Mouse (Mus musculus) right cerebral cortex, postnatal 14 days (tissue): ENCODE measurements around the gene Grm8.

Experiments
- DNase-seq: peaks from one replicate; pipeline ENCODE4 v3.0.0; 2022

Grm8 gene

GRCm38 (mm10) chr6:27545516-27545915 lies 589.5 kb downstream of the Grm8 start:
- DNase-seq: no peak

GRCm38 (mm10) chr6:27517620-27518019 lies 617.4 kb downstream of the Grm8 start:
- DNase-seq: no peak

GRCm38 (mm10) chr6:27460998-27461397 lies 674.0 kb downstream of the Grm8 start:
- no peak for DNase-seq

DNA sequence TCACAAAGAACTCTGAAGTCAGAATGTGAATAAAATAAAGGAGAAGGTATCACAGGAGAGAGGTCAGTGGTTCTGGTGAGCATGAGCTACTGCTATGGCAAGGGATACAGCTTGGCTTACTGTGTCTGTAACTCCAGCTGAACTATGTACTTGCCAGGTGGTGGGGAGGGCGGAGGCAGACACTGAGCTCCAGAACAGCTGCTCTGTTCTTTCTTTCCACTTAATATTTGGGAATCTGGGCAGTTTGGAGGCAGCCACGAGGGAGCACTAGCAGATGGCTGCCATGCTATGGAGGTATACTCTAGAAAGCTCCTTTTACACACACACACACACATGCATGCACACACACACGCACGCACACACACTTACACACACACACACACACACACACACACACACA lies 726.5 kb downstream of the Grm8 start:
- no peak for DNase-seq

DNA sequence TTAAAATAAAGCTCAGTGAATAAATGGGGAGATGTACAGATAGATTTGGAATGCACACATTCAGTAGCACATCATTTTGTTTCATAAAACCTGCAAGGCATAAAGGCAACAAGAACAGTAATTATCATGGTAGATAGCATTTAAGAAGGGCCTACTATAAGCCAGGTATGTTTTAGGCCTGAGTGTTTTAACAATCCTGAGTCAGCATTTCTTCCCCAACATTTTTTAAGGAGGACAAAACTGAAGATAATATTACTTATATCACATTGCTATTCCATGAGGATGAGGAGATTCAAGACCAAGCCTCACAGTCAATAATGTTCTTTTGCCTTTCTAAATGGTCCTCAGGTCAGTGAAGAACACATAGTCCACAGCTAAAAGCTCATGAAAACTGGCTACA lies 762.6 kb downstream of the Grm8 start:
- DNase-seq: no peak

DNA sequence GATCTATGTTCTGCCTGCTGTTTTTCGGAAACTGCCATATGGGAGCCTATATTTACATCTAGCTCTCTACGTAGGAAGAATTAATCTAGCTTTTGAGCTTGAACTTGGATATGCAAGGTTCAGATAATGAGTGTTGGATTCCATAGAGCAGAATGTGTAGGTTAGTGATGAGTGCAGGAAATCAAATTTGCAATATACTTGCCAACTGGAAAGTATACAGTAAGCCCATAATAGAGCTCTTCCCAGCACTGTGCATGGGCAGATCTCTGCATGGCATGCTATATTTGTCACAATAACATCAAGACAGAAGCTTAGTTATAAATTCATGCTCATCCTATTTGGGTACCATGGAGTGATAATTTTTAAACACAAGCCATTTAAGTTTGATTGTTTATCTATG lies 763.9 kb downstream of the Grm8 start:
- DNase-seq: no peak

DNA sequence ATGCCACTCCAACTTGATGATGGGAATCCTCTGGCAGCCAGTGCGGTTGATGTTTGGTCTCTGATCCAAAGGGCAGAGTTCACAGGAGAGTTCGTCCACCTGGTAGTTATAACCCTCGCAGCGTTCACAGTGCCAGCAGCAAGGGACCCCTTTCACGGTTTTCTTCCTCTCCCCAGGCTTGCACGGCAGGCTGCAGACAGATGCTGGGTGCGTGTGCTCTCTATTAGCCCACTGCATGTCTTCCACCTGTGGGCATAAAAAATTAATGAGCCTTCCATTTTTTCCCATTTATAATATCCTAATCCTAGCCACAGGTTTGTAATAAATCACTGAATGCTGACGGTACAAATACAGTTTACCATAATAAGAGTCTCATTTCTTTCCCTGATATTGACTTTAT lies 771.2 kb downstream of the Grm8 start:
- DNase-seq: no peak

DNA sequence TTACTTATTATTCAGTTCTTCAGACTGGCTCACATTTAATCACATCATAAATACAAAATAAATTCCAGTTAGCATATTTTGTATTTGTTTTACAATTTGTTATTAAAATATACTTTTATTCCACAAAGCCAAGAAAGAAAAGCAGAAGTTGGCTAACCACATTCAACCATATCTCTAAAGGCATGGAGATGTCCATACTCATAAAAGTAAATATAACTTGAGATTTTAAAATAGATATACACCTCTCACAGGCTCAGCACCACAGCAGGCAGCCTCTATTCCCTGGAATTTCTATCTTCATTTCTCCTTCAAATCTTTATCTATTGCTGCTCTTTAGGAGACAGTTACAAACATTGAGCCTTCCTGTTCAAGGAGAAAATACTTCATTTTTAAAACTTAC lies 774.5 kb downstream of the Grm8 start:
- no peak for DNase-seq

- no peak for DNase-seq
Measured at GRCm38 (mm10) chr6:27351147-27351546, 783.8 kb downstream of the Grm8 start.

GRCm38 (mm10) chr6:27348272-27348671 lies 786.7 kb downstream of the Grm8 start:
- no peak for DNase-seq

DNA sequence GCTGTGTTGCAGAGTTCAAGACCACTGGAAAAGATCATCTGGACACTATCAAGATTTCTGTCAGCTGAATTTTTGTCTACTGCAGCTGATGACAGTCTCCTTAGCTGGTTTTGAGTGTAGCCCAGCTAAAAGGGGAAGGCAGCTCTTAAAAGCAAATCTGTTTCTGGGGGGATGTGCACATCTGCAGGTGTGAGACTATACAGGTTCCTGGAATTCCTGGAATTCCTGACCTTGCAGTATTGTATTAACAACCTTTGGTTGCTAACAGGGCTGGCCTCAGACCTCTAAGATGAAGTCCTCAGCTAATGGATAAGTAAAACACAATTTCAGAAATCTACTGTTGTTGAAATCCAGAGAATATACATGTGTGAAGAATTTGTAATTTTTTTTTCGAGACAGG lies 788.7 kb downstream of the Grm8 start:
- DNase-seq: no peak

- DNase-seq: no peak
Measured at GRCm38 (mm10) chr6:27340131-27340530, 794.8 kb downstream of the Grm8 start.

- no peak for DNase-seq
Measured at GRCm38 (mm10) chr6:27318575-27318974, 816.4 kb downstream of the Grm8 start.

- DNase-seq: no peak
Measured at GRCm38 (mm10) chr6:27317422-27317821, 817.6 kb downstream of the Grm8 start.

- no peak for DNase-seq
Measured at GRCm38 (mm10) chr6:27316018-27316417, 819.0 kb downstream of the Grm8 start.

DNA sequence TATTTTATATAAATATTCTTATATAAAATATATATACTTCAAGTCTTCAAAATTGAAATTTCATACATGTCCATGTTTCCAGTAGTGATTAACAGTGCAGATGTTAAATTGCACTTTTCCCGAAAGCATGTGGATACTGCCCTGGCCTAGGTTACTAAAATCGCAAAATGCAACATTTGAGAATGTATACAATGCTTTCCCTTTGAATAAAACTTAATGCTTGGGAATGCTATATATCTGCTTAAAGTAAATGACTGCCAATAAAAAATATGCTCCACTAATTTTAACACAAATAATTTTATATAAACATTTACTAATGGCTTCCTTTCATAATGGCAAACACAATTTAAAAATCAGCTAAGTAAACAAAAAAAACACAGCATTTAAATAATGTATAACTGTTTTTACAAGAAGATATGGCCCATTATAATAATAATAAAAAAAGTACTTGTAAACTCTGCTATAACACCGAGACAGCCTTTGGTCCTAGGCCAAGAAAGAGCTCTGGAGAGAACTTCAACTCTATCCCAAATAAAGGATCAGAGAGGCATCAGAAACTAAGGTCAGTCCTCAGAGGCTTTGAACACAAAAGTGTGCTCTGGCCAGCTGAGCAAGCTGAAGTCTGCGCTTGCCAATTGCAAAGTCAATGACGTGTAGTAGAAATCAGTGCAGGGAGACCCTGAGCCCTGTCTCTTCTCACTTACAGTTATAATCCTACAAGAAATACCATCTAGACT lies 820.5 kb downstream of the Grm8 start:
- no peak for DNase-seq

GRCm38 (mm10) chr6:27310401-27310800 lies 824.6 kb downstream of the Grm8 start:
- no peak for DNase-seq

DNA sequence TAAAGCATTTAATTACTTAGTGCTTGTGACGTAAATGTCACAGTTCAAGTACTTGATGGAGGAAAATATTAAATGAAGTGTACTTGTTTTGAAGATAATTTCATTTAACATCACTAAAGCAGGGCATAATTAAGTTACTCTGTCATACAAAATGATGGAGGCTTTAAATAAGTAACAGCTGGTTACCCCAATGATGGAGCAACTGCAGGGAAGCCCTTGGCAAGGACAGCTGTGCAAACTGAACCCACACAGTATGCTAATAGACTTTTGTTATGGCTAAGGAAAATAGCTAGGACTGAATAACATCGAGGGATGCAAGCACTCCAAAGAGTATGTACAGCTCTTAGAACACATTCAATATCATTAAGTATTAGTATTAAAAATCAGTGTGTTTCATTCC lies 829.6 kb downstream of the Grm8 start:
- no peak for DNase-seq

GRCm38 (mm10) chr6:27264972-27265371 lies 870.0 kb downstream of the Grm8 start:
- DNase-seq: no peak

- DNase-seq: no peak
Measured at GRCm38 (mm10) chr6:27262611-27263010, 872.4 kb downstream of the Grm8 start.

GRCm38 (mm10) chr6:27240416-27240815 lies 894.6 kb downstream of the Grm8 start:
- no peak for DNase-seq

DNA sequence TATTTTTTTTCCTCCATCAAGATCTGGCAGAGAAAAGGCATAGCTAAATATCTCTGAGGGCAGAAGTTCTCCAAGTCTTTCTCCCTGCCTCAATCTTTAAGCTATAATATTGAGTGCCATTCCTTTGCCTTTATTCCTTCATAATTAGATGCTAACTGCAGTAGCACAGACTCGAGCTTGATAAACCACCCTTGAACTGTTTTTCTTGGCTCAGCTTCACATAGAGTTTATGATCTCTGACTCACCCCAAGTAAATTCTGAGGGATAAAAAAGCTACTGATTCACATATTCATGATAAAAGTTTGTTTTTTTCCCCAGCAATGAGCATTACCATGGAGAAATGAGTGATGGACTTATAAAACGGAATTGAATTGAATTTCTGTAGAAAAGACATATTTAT lies 895.0 kb downstream of the Grm8 start:
- DNase-seq: no peak
